Mouse (Mus musculus): ENCODE data around the gene Chrm3. TPM values are rescaled to one million over a fixed set of nuclear protein-coding genes. Genes with fewer than 3 reads are reported as not detected.

The Chrm3 gene
- polyA plus RNA-seq, 1 experiment from 2014 or later = 0.58 TPM

- Histone ChIP-seq H3K4me3 (ENCODE audit: low read depth, low read length) (no peak overlapping the region), H3K27ac (ENCODE audit: low read depth, low read length) (no peak overlapping the region), H3K4me2 (ENCODE audit: low read depth) (no peak overlapping the region), H3K36me3 (ENCODE audit: control insufficient read depth, insufficient read depth, low read length) (no peaks in the 10 kb centered on the region), H3K4me1 (ENCODE audit: control insufficient read depth, insufficient read depth, low read length) (no peaks in the 10 kb centered on the region), H3K9me3 (ENCODE audit: control insufficient read depth, low read length) (no peaks in the 10 kb centered on the region), H3K27me3 (ENCODE audit: control insufficient read depth, insufficient read depth, low read length) (no peaks in the 10 kb centered on the region), H3K9ac (ENCODE audit: low read length) (no peak overlapping the region)
- DNase-seq (ENCODE audit: low spot score) = no peak
- 70% methylated on average over 1 of the region's 1 CpGs for WGBS
- no peak for ATAC-seq (ENCODE audit: insufficient read depth, low FRiP score, low TSS enrichment)
Measured at GRCm38 (mm10) chr13:10019252-10019651, 341.4 kb downstream of the Chrm3 start.

DNA sequence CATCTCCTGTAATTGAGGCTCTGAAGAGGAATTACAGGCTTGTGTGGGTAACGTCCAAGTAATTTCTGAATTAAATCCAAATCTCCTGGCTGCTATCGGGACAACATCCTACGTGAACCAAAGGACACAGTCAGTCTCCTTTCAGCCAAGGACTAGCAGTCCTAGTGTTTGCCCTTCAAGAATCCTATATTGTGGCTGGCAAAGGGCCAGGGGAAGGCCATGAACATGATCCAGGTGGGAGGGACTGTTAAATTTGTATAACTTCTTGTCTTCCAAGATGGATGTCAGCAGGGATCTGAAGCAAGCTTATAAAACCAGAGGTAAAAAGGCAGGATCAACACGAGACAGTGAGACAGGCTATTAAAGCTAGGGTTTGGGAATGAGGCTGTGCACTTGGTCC lies 357.7 kb downstream of the Chrm3 start:
- H3K9me3 ChIP-seq (ENCODE audit: control insufficient read depth, low read length) = no peaks in the 10 kb centered on the region
- 78% methylated on average over 4 of the region's 4 CpGs for WGBS
- H3K36me3 ChIP-seq (ENCODE audit: control insufficient read depth, insufficient read depth, low read length) = no peaks in the 10 kb centered on the region
- DNase-seq (ENCODE audit: low spot score) (no peak), ATAC-seq (ENCODE audit: insufficient read depth, low FRiP score, low TSS enrichment) (no peak)
- H3K4me3 ChIP-seq (ENCODE audit: low read depth, low read length) = no peak overlapping the region
- H3K4me2 ChIP-seq (ENCODE audit: low read depth) = no peak overlapping the region
- no peak overlapping the region for H3K9ac ChIP-seq (ENCODE audit: low read length)
- H3K4me1 ChIP-seq (ENCODE audit: control insufficient read depth, insufficient read depth, low read length) = no peaks in the 10 kb centered on the region
- H3K27me3 ChIP-seq (ENCODE audit: control insufficient read depth, insufficient read depth, low read length) = no peaks in the 10 kb centered on the region
- no peak overlapping the region for H3K27ac ChIP-seq (ENCODE audit: low read depth, low read length)

DNA sequence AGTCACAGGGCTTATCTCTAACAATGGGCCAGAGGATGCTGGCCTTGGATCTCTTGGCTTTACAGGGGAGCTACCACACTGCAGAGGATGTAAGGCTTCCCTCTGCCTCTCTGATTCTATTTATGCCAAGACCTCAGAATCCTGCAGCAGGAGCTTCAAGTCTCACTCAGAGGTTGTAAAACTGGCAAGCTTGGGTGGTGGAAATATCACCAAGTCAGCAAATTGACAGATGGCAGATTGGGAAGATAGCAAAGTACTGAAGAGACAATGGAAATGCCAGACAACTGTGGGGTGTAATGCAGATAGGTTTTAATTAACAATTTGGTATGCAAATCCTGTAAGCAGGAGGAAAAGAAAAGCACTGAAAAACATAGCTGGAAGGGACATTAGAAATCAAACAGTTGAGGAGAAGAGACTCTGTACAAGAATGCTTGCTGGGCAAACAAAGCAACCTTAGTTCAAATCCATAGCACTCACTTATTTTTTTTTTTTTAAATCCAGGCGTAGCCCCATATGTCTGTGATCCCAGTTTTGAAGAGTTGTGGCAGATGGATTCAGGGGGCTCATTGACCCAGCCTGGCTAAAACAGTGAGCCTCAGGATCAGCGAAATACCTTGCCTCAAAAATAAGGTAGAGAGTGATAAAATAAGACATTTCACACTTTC lies 362.9 kb downstream of the Chrm3 start:
- Histone ChIP-seq H3K27me3 (ENCODE audit: control insufficient read depth, insufficient read depth, low read length) (no peaks in the 10 kb centered on the region), H3K36me3 (ENCODE audit: control insufficient read depth, insufficient read depth, low read length) (no peaks in the 10 kb centered on the region), H3K4me3 (ENCODE audit: low read depth, low read length) (no peak overlapping the region), H3K9ac (ENCODE audit: low read length) (no peak overlapping the region), H3K4me1 (ENCODE audit: control insufficient read depth, insufficient read depth, low read length) (no peaks in the 10 kb centered on the region), H3K27ac (ENCODE audit: low read depth, low read length) (no peak overlapping the region), H3K4me2 (ENCODE audit: low read depth) (no peak overlapping the region), H3K9me3 (ENCODE audit: control insufficient read depth, low read length) (no peaks in the 10 kb centered on the region)
- no peak for ATAC-seq (ENCODE audit: insufficient read depth, low FRiP score, low TSS enrichment)
- 79% methylated on average over 2 of the region's 2 CpGs for WGBS
- DNase-seq (ENCODE audit: low spot score) = no peak

- Histone ChIP-seq H3K27me3 (ENCODE audit: control insufficient read depth, insufficient read depth, low read length) (no peaks in the 10 kb centered on the region), H3K36me3 (ENCODE audit: control insufficient read depth, insufficient read depth, low read length) (no peaks in the 10 kb centered on the region), H3K4me1 (ENCODE audit: control insufficient read depth, insufficient read depth, low read length) (no peaks in the 10 kb centered on the region), H3K4me3 (ENCODE audit: low read depth, low read length) (no peak overlapping the region), H3K9me3 (ENCODE audit: control insufficient read depth, low read length) (no peaks in the 10 kb centered on the region), H3K4me2 (ENCODE audit: low read depth) (no peak overlapping the region), H3K27ac (ENCODE audit: low read depth, low read length) (no peak overlapping the region), H3K9ac (ENCODE audit: low read length) (no peak overlapping the region)
- 78% methylated on average over 1 of the region's 1 CpGs for WGBS
- no peak for ATAC-seq (ENCODE audit: insufficient read depth, low FRiP score, low TSS enrichment)
- no peak for DNase-seq (ENCODE audit: low spot score)
Measured at GRCm38 (mm10) chr13:9995852-9996251, 364.8 kb downstream of the Chrm3 start.

- no peak overlapping the region for H3K9ac ChIP-seq (ENCODE audit: low read length)
- no peak overlapping the region for H3K27ac ChIP-seq (ENCODE audit: low read depth, low read length)
- H3K36me3 ChIP-seq (ENCODE audit: control insufficient read depth, insufficient read depth, low read length) = no peaks in the 10 kb centered on the region
- H3K4me1 ChIP-seq (ENCODE audit: control insufficient read depth, insufficient read depth, low read length) = no peaks in the 10 kb centered on the region
- no peak overlapping the region for H3K4me2 ChIP-seq (ENCODE audit: low read depth)
- no peak overlapping the region for H3K4me3 ChIP-seq (ENCODE audit: low read depth, low read length)
- H3K9me3 ChIP-seq (ENCODE audit: control insufficient read depth, low read length) = no peaks in the 10 kb centered on the region
- ATAC-seq (ENCODE audit: insufficient read depth, low FRiP score, low TSS enrichment) (no peak), DNase-seq (ENCODE audit: low spot score) (no peak)
- H3K27me3 ChIP-seq (ENCODE audit: control insufficient read depth, insufficient read depth, low read length) = no peaks in the 10 kb centered on the region
- WGBS = 94% methylated on average over 3 of the region's 3 CpGs
Measured at GRCm38 (mm10) chr13:9993571-9993970, 367.1 kb downstream of the Chrm3 start.

DNA sequence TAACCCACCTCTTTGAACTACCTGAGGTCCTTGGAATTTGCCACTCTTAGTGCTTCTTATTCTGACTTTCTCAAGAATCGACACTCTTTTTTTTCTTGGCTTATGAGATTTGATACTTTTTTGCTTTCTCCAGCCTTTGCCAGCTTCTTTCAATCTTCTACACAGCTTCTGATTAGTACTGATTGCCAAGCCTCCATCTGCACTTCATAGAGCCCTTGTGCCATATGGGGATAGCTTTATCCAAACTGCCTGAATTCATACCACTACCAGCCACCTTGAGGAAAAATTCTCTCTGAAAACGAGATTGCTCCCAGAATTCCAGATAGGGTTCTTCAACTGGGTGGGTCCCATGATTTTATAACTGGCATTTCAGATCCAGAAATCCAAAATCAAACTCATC lies 368.0 kb downstream of the Chrm3 start:
- DNase-seq (ENCODE audit: low spot score) = no peak

GRCm38 (mm10) chr13:9985648-9986047 lies 375.0 kb downstream of the Chrm3 start:
- ATAC-seq (ENCODE audit: insufficient read depth, low FRiP score, low TSS enrichment) (no peak), DNase-seq (ENCODE audit: low spot score) (no peak)
- no peaks in the 10 kb centered on the region for H3K9me3 ChIP-seq (ENCODE audit: control insufficient read depth, low read length)
- H3K4me3 ChIP-seq (ENCODE audit: low read depth, low read length) = no peak overlapping the region
- no peaks in the 10 kb centered on the region for H3K36me3 ChIP-seq (ENCODE audit: control insufficient read depth, insufficient read depth, low read length)
- no peaks in the 10 kb centered on the region for H3K4me1 ChIP-seq (ENCODE audit: control insufficient read depth, insufficient read depth, low read length)
- WGBS = 68% methylated on average over 6 of the region's 6 CpGs
- no peaks in the 10 kb centered on the region for H3K27me3 ChIP-seq (ENCODE audit: control insufficient read depth, insufficient read depth, low read length)
- H3K27ac ChIP-seq (ENCODE audit: low read depth, low read length) = no peak overlapping the region
- H3K9ac ChIP-seq (ENCODE audit: low read length) = no peak overlapping the region
- H3K4me2 ChIP-seq (ENCODE audit: low read depth) = no peak overlapping the region

More for the DNA sequence above, 368.0 kb downstream of the Chrm3 start:
- no peak overlapping the region for H3K27ac ChIP-seq (ENCODE audit: low read depth, low read length)
- H3K4me2 ChIP-seq (ENCODE audit: low read depth) = no peak overlapping the region
- H3K9me3 ChIP-seq (ENCODE audit: control insufficient read depth, low read length) = no peaks in the 10 kb centered on the region
- no peaks in the 10 kb centered on the region for H3K36me3 ChIP-seq (ENCODE audit: control insufficient read depth, insufficient read depth, low read length)
- H3K9ac ChIP-seq (ENCODE audit: low read length) = no peak overlapping the region
- no peak overlapping the region for H3K4me3 ChIP-seq (ENCODE audit: low read depth, low read length)
- no peaks in the 10 kb centered on the region for H3K4me1 ChIP-seq (ENCODE audit: control insufficient read depth, insufficient read depth, low read length)
- 77% methylated on average over 2 of the region's 2 CpGs for WGBS
- no peak for ATAC-seq (ENCODE audit: insufficient read depth, low FRiP score, low TSS enrichment)
- no peaks in the 10 kb centered on the region for H3K27me3 ChIP-seq (ENCODE audit: control insufficient read depth, insufficient read depth, low read length)

DNA sequence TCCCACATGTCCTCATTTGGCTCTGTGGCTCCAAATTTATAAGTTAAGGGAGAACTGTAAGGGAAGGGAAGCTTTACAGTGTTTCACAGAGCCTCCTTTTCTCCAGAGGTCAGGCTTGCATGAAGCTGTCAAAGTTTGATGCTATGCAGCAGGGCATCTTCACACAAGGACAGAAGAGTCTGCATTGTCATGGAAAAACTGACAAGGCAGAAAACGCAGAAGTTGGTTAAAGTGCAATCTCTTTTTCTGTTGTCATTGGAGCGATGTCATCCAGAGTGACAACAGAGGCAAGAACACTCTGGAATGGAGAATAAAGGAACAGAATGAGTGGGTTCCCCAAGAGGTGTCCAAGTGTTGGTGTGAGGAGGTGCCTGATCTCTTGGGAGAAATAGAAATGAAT lies 377.4 kb downstream of the Chrm3 start:
- ATAC-seq (ENCODE audit: insufficient read depth, low FRiP score, low TSS enrichment) (no peak), DNase-seq (ENCODE audit: low spot score) (no peak)
- no peak overlapping the region for H3K4me2 ChIP-seq (ENCODE audit: low read depth)
- H3K4me1 ChIP-seq (ENCODE audit: control insufficient read depth, insufficient read depth, low read length) = no peaks in the 10 kb centered on the region
- no peaks in the 10 kb centered on the region for H3K36me3 ChIP-seq (ENCODE audit: control insufficient read depth, insufficient read depth, low read length)
- WGBS = 89% methylated on average over 2 of the region's 2 CpGs
- no peaks in the 10 kb centered on the region for H3K27me3 ChIP-seq (ENCODE audit: control insufficient read depth, insufficient read depth, low read length)
- H3K9me3 ChIP-seq (ENCODE audit: control insufficient read depth, low read length) = no peaks in the 10 kb centered on the region
- H3K27ac ChIP-seq (ENCODE audit: low read depth, low read length) = no peak overlapping the region
- H3K9ac ChIP-seq (ENCODE audit: low read length) = no peak overlapping the region
- H3K4me3 ChIP-seq (ENCODE audit: low read depth, low read length) = no peak overlapping the region

GRCm38 (mm10) chr13:9977699-9978098 lies 382.9 kb downstream of the Chrm3 start:
- WGBS = 67% methylated on average over 1 of the region's 1 CpGs
- Histone ChIP-seq H3K27me3 (ENCODE audit: control insufficient read depth, insufficient read depth, low read length) (no peaks in the 10 kb centered on the region), H3K27ac (ENCODE audit: low read depth, low read length) (no peak overlapping the region), H3K9ac (ENCODE audit: low read length) (no peak overlapping the region), H3K9me3 (ENCODE audit: control insufficient read depth, low read length) (no peaks in the 10 kb centered on the region), H3K4me3 (ENCODE audit: low read depth, low read length) (no peak overlapping the region), H3K4me1 (ENCODE audit: control insufficient read depth, insufficient read depth, low read length) (no peaks in the 10 kb centered on the region), H3K4me2 (ENCODE audit: low read depth) (no peak overlapping the region), H3K36me3 (ENCODE audit: control insufficient read depth, insufficient read depth, low read length) (no peaks in the 10 kb centered on the region)
- no peak for ATAC-seq (ENCODE audit: insufficient read depth, low FRiP score, low TSS enrichment)
- DNase-seq (ENCODE audit: low spot score) = no peak

Measured in neural tube, embryonic 11.5 days (tissue).